Mouse (Mus musculus) ovary, postnatal 10 days (tissue): ENCODE measurements around the gene Abcg1.

Experiments
- DNase-seq: peaks from one replicate; pipeline ENCODE4 v3.0.0; 2022; ENCODE audit warnings: low spot score

Abcg1 gene

GRCm38 (mm10) chr17:31057151-31057890 lies at the start of gene Abcg1:
Gene Abcg1 (plus strand): TSS chr17:31057675.
- no peak for DNase-seq

DNA sequence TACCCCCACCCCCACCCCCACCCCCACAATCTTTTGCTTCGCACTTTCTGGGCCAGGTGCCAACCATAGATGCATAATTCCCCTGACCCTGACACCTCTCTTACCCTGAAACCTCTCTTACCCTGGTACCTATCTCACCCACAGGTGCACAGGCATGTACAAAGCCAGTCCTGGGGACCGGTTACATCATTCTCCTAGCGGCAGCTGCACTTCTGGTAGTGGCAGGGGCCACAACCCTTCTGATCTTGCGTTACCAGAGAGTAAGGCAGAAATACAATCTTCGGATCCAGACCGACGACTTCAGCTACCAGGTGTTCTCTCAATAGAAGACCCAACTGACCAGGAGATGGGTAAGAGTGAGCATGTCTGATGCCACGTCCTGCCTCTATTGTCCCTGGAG lies 49.1 kb upstream of the Abcg1 start:
- no peak for DNase-seq

DNA sequence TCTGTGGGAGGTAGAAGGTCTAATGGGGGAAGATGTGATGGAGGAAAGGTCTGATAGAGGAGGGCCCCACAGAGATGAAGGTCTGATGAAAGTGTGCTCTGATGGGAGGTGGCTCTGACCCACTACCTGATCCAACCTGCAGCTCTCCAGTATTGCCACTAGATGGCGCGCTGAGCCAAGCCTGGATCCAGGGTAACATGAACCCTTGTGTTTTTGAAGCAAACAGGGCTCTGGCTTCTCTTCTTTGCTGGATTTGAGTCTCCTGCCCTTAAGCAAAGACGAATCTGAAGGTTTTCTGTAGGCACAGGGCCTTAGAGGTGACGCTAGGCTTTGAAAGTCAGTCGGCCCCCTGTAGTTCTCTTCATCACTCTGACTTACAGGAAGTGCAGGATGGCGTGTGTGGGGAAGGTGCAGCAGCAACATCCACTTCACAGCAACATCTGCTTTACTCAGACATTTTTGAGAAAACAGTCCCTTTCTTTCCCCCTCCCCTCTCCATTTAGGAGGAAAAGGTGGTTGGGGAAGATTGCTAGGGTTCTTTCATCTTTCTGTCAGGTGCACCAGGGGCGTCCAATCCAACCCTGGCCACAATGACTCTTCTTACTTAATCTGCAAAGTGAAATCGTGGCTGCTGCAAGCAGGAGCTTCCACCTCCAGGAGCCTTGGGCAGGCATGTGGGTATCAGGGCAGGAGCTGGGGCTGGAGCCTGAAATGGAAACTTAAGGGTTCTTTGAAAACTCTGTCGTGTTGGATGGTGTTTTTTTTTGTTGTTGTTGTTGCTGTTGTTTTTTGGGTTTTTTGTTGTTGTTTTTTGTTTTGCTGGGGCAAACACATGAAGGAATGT lies 45.7 kb upstream of the Abcg1 start:
- peak; percentile 12 for DNase-seq

- no peak for DNase-seq
These were observed 39.2 kb upstream of the Abcg1 start for GRCm38 (mm10) chr17:31018267-31018666.

DNA sequence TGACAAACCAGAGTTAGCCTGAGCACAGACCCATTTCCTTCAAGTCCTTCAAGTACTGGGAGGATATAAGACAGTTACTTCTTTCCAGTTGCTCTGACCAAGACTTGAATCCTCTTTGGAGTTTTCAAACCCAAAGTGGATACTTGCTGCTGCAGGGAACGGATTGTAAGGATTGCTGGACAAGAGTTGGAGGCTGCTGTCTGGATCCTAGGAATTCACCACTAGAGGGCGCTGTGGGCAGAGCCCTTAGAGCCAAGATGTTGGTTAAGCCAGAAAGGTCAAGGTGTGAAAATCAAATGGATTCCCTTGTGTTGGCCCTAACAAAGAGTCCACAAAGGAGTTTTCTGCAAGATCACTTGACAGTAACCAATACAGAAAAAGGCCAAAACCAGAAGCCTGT lies 38.0 kb upstream of the Abcg1 start:
- DNase-seq = peak; percentile 21

DNA sequence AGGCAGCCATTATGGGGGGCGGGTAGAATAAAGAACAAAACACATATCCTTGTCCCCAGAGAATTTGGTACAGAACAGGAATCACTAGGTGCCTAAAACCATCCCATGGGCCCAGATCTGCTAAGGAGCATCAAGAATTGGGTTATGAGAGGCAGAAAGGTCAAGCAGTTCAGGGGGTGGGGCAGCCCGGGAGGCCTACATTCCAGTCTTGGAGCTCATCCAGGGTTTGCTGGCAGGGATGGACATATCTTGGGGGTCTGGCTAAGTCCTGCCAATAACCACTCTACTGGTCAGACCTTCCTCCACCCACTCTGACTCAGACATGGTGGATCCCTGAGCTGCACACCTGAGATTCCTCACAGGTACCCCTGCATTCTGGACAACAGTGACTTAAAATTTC lies 37.4 kb upstream of the Abcg1 start:
- DNase-seq = no peak

- no peak for DNase-seq
These were observed 36.2 kb upstream of the Abcg1 start for GRCm38 (mm10) chr17:31021276-31021675.

DNA sequence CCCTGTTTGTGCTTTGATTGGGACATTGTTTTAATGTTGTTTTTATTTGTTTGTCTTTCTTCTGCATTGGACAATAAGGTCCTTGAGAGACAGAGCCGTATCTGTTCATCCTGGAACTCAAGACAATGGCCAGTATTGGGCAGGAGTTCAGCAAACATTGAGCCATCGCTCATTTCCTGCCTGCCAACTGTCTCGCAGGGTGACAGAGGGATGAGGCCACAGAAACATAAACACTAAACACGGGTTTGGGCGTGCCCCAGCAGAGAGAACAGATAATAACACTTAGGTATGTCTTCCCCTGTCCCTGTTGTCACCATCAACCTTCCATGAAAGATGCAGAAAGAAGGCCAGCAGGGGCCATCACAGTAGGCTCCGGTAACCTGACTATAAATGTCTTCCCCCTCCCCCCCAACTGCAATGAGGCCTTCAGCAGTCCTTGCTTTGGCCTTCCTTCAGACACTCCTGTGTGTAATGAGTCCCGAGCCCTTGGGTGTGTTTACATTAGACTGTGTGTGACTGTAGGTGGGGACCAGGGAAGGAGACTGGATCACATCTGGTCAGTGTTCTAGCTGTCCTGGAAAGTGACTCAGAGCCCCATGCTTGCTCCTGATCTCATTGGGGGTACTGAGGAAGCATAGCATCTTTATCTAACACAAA lies 33.2 kb upstream of the Abcg1 start:
- no peak for DNase-seq

DNA sequence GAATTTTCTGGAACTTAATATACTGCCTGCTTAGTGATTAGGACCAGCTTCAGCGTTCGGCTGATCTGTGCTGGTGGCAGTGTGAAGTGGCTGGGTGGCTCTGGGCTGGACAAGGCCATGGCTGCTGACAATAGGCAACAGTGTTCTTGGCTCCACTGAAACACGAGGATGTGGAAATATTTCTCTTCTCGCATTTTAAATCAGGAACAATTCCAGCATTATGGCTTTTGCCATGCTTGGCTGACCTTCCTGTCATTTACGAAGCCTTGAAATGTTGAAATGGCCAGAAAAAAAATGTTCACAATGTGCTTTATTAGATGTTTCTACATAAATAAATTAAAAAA lies 32.7 kb upstream of the Abcg1 start:
- no peak for DNase-seq

DNA sequence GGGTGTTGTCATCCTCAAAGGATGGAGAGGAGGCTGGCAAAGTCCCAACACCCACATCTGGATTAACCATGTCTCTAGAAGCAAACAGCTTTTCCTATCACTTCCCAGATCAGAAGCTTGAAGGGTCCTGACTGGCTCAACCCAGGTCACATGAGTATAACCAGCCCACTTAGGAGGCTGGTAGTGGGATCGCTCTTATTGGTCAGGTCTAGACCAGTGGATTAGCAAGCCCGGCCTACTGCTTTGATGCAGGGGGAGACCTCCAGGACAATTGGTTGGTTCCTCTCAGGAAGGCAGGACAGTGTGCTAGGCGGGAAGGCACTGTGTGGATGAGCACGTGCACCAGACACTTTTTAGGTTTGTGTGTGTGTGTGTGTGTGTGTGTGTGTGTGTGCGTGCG lies 30.5 kb upstream of the Abcg1 start:
- DNase-seq = no peak

- DNase-seq = no peak
These were observed 29.8 kb upstream of the Abcg1 start for GRCm38 (mm10) chr17:31027723-31028122.

DNA sequence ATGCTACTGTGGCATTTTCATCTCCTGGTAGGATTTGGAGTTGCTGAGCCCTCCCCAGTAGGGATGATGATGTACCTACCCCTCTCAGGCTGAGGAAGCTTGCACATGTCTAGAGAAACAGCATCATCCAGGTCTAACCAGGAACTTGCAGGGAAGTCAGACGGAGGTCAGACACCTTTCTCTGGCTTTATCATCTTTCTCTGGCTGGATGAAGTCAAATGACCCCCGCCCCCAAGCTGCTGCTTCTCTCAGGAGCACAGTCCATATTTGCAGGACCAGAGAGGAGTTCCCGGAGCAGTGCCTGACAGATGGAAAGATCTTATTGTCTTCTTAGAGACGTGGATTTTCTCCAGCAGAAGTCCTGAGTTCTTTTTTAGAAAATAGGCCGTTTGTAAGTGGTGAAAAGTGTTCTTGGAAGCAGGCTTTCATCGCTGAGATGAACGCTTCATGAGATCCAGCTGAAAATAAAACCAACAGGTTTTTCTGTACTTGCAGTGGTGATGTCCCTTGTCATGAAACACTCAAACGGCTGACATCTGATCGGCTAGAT lies 28.6 kb upstream of the Abcg1 start:
- no peak for DNase-seq

- DNase-seq = no peak
These were observed 28.1 kb upstream of the Abcg1 start for GRCm38 (mm10) chr17:31029407-31029806.

DNA sequence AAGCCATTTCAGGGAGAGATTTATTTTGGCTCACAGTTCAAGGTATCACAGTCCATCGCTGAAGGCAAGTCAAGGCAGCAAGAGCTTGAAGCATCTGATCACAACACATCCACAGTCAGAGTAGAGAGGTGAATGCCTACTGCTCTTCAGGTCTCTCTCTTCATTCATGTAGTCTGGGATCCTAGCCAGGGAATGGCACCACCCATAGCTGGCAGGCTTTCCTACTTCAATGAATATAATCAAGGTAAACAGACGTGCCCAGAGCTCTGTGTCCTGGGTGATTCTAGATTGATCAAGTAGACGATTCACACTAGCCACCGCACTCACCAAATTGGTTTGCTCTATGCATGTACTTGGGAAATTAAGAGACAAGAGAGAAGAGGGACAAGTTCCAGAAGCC lies 25.1 kb upstream of the Abcg1 start:
- DNase-seq = no peak

- DNase-seq = no peak
These were observed 24.2 kb upstream of the Abcg1 start for GRCm38 (mm10) chr17:31033251-31033650.

DNA sequence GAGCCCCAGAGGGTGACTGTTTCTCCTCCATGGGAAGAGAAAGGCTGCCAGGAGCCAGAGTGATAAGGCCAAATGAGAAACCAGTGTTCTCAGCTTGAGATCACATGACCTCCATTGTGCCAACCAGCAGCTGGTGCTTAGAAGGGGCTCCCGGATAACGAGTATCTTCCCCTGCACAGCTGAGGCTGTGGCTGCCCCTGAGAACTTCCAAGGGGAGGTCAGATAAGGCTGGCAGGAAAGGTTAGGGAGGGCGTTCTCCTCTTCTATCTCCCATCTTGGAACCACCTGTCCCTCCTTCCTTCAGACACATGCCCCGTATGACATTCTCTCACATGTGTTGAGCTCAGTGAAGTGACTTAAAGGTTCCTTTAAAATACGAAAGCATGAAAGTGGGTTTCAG lies 23.3 kb upstream of the Abcg1 start:
- DNase-seq = no peak

DNA sequence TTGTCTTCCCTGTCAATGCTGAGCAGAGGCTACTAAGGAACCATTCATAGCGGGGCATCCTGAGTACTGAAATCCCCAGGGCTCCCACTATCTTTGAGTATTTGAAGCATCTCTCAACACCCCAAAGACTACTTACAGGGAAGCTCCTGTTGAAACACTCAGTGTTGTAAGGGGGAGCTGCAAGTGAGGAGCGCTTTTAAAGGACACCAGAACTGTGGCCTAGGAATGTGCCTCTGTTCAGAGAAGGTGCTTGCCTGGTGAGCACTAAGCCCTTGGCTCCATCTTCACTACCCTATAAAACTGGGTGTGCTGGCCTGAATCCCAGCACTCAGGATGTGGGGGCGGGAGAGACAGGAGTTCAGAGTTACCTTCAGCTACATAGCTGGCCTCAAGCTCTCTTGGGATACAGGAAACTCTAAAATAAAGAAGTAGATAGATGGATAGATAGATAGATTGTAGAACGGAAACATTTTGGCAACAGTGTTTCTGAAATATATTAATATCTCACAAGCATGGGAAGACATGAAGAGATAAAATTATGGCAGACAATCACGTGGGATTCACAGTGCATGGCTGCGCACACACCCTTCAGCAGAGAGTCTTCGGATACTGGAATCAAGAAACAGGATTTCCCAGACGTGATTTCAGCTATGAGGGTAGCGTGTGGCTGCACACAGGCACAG lies 22.7 kb upstream of the Abcg1 start:
- DNase-seq = no peak

DNA sequence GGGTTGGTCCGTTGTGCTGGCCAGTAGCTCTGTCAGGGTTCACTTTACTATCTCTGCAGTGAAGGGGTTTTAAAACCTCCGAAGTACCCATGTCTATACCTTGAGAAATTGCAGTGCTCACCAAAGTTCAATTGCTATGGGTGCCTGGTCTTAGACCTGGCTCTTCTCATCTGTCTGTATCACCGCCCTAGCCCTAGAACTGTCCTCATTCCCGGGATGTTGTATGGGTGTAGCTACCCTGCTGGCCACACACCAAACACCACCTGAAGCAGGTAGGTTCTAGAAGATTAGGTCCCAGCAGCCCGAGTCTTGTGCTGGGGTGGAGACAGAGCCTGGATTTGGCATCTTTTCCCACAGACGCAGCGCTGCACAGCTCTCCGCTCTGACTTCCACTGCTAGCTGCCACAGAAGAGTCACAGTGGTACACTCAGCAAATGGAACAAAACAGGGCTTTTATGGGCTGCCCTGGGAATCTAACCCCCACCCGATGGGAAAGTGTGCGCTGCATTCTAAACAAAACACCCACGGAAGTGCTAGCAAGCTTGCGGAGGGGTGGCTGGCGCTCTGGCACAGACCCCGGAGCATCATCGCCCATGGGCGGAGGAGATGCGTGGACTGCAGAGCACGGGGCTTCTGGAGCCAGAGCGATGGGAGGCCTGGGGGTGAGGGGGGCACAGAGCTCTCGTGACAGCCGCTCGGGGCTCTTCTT lies 21.2 kb upstream of the Abcg1 start:
- no peak for DNase-seq

- no peak for DNase-seq
These were observed 20.1 kb upstream of the Abcg1 start for GRCm38 (mm10) chr17:31037331-31037730.

DNA sequence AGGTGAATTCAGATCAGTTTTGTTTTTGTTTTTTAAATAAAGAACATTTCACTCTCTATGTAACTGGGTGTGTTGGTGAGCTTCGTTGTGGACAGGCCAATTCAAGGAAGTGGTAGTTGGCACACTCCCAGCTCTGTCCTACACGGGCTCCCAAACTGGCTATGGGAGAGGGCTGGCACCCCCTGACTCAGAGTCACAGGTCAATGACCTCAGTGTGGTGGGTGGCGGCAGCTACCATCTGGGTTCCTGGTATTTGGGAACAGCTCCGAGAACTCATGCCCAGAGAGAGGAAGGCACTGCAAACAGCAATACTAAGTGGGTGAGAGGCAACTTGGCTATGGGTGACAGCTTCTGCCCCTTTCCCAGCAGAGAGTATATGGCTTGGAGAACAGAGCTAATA lies 19.1 kb upstream of the Abcg1 start:
- DNase-seq = no peak

DNA sequence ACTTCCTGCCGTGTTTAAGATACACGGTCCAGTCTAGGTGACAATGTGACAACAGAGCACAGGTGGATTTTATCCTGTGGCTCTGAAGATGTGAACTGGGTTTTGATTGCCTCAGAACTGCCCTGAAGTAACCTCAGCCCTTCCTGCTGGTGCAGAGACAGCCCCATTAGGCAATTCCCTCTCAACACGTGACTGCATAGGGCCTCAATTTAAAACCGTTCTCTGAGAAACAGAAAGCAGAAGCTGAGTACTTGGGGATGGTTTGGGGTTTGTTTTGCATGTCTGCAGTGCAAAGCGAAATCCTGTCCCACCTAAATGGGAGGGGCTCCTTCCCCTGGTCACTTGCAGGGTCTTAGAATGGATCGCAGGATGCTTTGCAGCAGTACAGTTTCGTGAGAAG lies 17.8 kb upstream of the Abcg1 start:
- DNase-seq = no peak

- no peak for DNase-seq
These were observed 17.1 kb upstream of the Abcg1 start for GRCm38 (mm10) chr17:31040421-31040820.
